25 mouse cellular contexts compared by ENCODE assay signal in genomic region chr14:28280376-28280775, GRCm38 (mm10).
"Had no signal": no experiment of that assay in that cellular context is flagged by ENCODE, and none has a peak within 500 bp of the region (broad histone marks: within the 10 kb centered on the region; RNA-seq: fewer than 3 reads in every experiment).

No protein-coding gene starts in this region.

- H3K27me3 ChIP-seq: heart, embryonic 12.5 days; hindbrain, embryonic 12.5 days; intestine, embryonic 15.5 days; limb, embryonic 13.5 days; limb, embryonic 15.5 days had no signal

- H3K9me3 ChIP-seq: heart, embryonic 10.5 days; heart, embryonic 12.5 days; hindbrain, embryonic 10.5 days; hindbrain, embryonic 12.5 days; intestine, embryonic 15.5 days; limb, embryonic 13.5 days; limb, embryonic 15.5 days; liver, embryonic 12.5 days had no signal

- H3K9ac ChIP-seq: heart, embryonic 12.5 days; hindbrain, embryonic 12.5 days; hindbrain, embryonic 14.5 days; intestine, embryonic 15.5 days; limb, embryonic 13.5 days; limb, embryonic 15.5 days; liver, embryonic 12.5 days; liver, embryonic 14.5 days had no signal

- DNase-seq: gastrocnemius, adult 2 months; gastrocnemius, postnatal 10 days; gastrocnemius, postnatal 25 days; heart, adult 18-20 months; heart, postnatal 10 days; heart, postnatal 4 days; kidney, adult 18-20 months; kidney, adult 8-10 months; kidney, postnatal 10 days; kidney, postnatal 25 days; kidney, postnatal 4 days had no signal

- H3K4me3 ChIP-seq: gastrocnemius, adult 2 months; heart, embryonic 10.5 days; heart, embryonic 12.5 days; hindbrain, embryonic 10.5 days; hindbrain, embryonic 12.5 days; intestine, embryonic 15.5 days; layer of hippocampus, adult 2 months; limb, embryonic 13.5 days; limb, embryonic 15.5 days; liver, embryonic 12.5 days had no signal

- H3K27ac ChIP-seq: gastrocnemius, adult 2 months; heart, embryonic 10.5 days; hindbrain, embryonic 10.5 days; hindbrain, embryonic 12.5 days; hindbrain, embryonic 14.5 days; intestine, embryonic 15.5 days; layer of hippocampus, adult 2 months; limb, embryonic 13.5 days; limb, embryonic 15.5 days; liver, embryonic 12.5 days; liver, embryonic 14.5 days had no signal

- ATAC-seq: hindbrain, embryonic 16.5 days; inflammation-experienced regulatory T-cells, adult 6 months; intestine, embryonic 15.5 days; intestine, postnatal 0 days; liver, embryonic 12.5 days had no signal

- H3K4me2 ChIP-seq: heart, embryonic 12.5 days; hindbrain, embryonic 12.5 days; hindbrain, embryonic 14.5 days; intestine, embryonic 15.5 days; limb, embryonic 13.5 days; limb, embryonic 15.5 days; liver, embryonic 12.5 days had no signal

- H3K4me1 ChIP-seq: hindbrain, embryonic 12.5 days; intestine, embryonic 15.5 days; liver, embryonic 12.5 days had no signal

- H3K36me3 ChIP-seq: heart, embryonic 10.5 days; heart, embryonic 12.5 days; hindbrain, embryonic 10.5 days; hindbrain, embryonic 12.5 days; intestine, embryonic 15.5 days; limb, embryonic 13.5 days; limb, embryonic 15.5 days; liver, embryonic 12.5 days had no signal
